Mouse (Mus musculus): ENCODE results near the gene Fam189b. TPM values are rescaled to one million over a fixed set of nuclear protein-coding genes. Genes with fewer than 3 reads are reported as not detected.
A peak's percentile ranks its signal among the peaks of the same experiment; 100 is the strongest.
"Not testable (repeated sequence)": the region's sequence is repeated elsewhere in the genome, so short reads cannot be mapped to it uniquely, and the experiment has no call there.

The Fam189b gene
- polyA plus RNA-seq, 1 experiment from 2014 or later = 31.5 TPM

- no peak overlapping the region for H3K9ac ChIP-seq
- peaks cover 63% of the 10 kb centered on the region for H3K36me3 ChIP-seq
- peaks cover 8% of the 10 kb centered on the region for H3K4me1 ChIP-seq
- no peak for ATAC-seq (ENCODE audit: insufficient number of reproducible peaks, insufficient read depth, low FRiP score, low TSS enrichment, low read depth)
- no peak overlapping the region for H3K27ac ChIP-seq
- H3K9me3 ChIP-seq = no peaks in the 10 kb centered on the region
- H3K4me2 ChIP-seq = no peak overlapping the region
- 91% methylated on average over 7 of the region's 7 CpGs for WGBS
- H3K27me3 ChIP-seq = no peaks in the 10 kb centered on the region
- H3K4me3 ChIP-seq = no peak overlapping the region
Observed at GRCm38 (mm10) chr3:89209731-89210130, 26.8 kb downstream of the Fam189b start.

GRCm38 (mm10) chr3:89210162-89210561 is 27.2 kb downstream of the Fam189b start:
- Histone ChIP-seq H3K27me3 (no peaks in the 10 kb centered on the region), H3K4me1 (peaks cover 13% of the 10 kb centered on the region), H3K9ac (no peak overlapping the region), H3K4me2 (no peak overlapping the region), H3K36me3 (peaks cover 59% of the 10 kb centered on the region), H3K9me3 (no peaks in the 10 kb centered on the region), H3K4me3 (no peak overlapping the region), H3K27ac (no peak overlapping the region)
- ATAC-seq (ENCODE audit: insufficient number of reproducible peaks, insufficient read depth, low FRiP score, low TSS enrichment, low read depth) = no peak
- 82% methylated on average over 13 of the region's 13 CpGs for WGBS

- Histone ChIP-seq H3K4me1 (peaks cover 18% of the 10 kb centered on the region), H3K27me3 (no peaks in the 10 kb centered on the region), H3K4me2 (no peak overlapping the region), H3K36me3 (peaks cover 53% of the 10 kb centered on the region), H3K4me3 (no peak overlapping the region), H3K27ac (peak overlapping the region; percentile 55; the same call in 1 of the 2 replicates), H3K9me3 (no peaks in the 10 kb centered on the region), H3K9ac (no peak overlapping the region; the same call in 1 of the 2 replicates)
- no peak for ATAC-seq (ENCODE audit: insufficient number of reproducible peaks, insufficient read depth, low FRiP score, low TSS enrichment, low read depth)
- 81% methylated on average over 7 of the region's 7 CpGs for WGBS
Observed at GRCm38 (mm10) chr3:89210731-89211130, 27.8 kb downstream of the Fam189b start.

- H3K36me3 ChIP-seq = peaks cover 26% of the 10 kb centered on the region
- peak overlapping the region; percentile 96 for H3K27ac ChIP-seq
- H3K27me3 ChIP-seq = no peaks in the 10 kb centered on the region
- H3K4me2 ChIP-seq = peak overlapping the region; percentile 77
- H3K4me1 ChIP-seq = peaks cover 23% of the 10 kb centered on the region
- peak; percentile 87 for ATAC-seq (ENCODE audit: insufficient number of reproducible peaks, insufficient read depth, low FRiP score, low TSS enrichment, low read depth)
- under 1% methylated on average over 68 of the region's 69 CpGs for WGBS
- H3K9me3 ChIP-seq = no peaks in the 10 kb centered on the region
- peak overlapping the region; percentile 78 for H3K4me3 ChIP-seq
- peak overlapping the region; percentile 84 for H3K9ac ChIP-seq
Observed at GRCm38 (mm10) chr3:89213803-89214530, 31.0 kb downstream of the Fam189b start.

- peaks cover 23% of the 10 kb centered on the region for H3K4me1 ChIP-seq
- peaks cover 26% of the 10 kb centered on the region for H3K36me3 ChIP-seq
- peak within 1 kb of the TSS; percentile 84 for H3K9ac ChIP-seq
- ATAC-seq (ENCODE audit: insufficient number of reproducible peaks, insufficient read depth, low FRiP score, low TSS enrichment, low read depth) = no peak; the same call in 1 of the 2 replicates
- H3K4me3 ChIP-seq = peak within 1 kb of the TSS; percentile 78
- H3K9me3 ChIP-seq = no peaks in the 10 kb centered on the region
- under 1% methylated on average over 18 of the region's 19 CpGs for WGBS
- H3K27ac ChIP-seq = peak within 1 kb of the TSS; percentile 96
- peak within 1 kb of the TSS; percentile 77 for H3K4me2 ChIP-seq
- H3K27me3 ChIP-seq = no peaks in the 10 kb centered on the region
Observed at GRCm38 (mm10) chr3:89214681-89215411, 31.9 kb downstream of the Fam189b start, which contains the start of gene Thbs3. Gene Thbs3, plus strand, starts transcription at chr3:89215180.

GRCm38 (mm10) chr3:89215853-89216252 is 32.9 kb downstream of the Fam189b start:
- 0% methylated on average over 6 of the region's 6 CpGs for WGBS
- Histone ChIP-seq H3K9ac (peak overlapping the region; percentile 84), H3K9me3 (no peaks in the 10 kb centered on the region), H3K27ac (peak overlapping the region; percentile 96; the same call in 1 of the 2 replicates), H3K4me1 (peaks cover 23% of the 10 kb centered on the region), H3K4me2 (peak overlapping the region; percentile 77), H3K4me3 (peak overlapping the region; percentile 78), H3K36me3 (peaks cover 21% of the 10 kb centered on the region), H3K27me3 (no peaks in the 10 kb centered on the region)
- peak; percentile 33; the same call in 1 of the 2 replicates for ATAC-seq (ENCODE audit: insufficient number of reproducible peaks, insufficient read depth, low FRiP score, low TSS enrichment, low read depth)

GRCm38 (mm10) chr3:89216407-89216806 is 33.5 kb downstream of the Fam189b start:
- not testable (repeated sequence) for ATAC-seq (ENCODE audit: insufficient number of reproducible peaks, insufficient read depth, low FRiP score, low TSS enrichment, low read depth); H3K9me3 ChIP-seq; H3K9ac ChIP-seq; H3K27me3 ChIP-seq; H3K27ac ChIP-seq; H3K4me3 ChIP-seq
- WGBS = 76% methylated on average over 7 of the region's 7 CpGs
- Histone ChIP-seq H3K36me3 (peaks cover 24% of the 10 kb centered on the region), H3K4me2 (peak overlapping the region; percentile 77; the same call in 1 of the 2 replicates), H3K4me1 (peaks cover 23% of the 10 kb centered on the region)

- WGBS = 83% methylated on average over 1 of the region's 1 CpGs
- no peak for ATAC-seq (ENCODE audit: insufficient number of reproducible peaks, insufficient read depth, low FRiP score, low TSS enrichment, low read depth)
Observed at GRCm38 (mm10) chr3:89218271-89218670, 35.3 kb downstream of the Fam189b start.

GRCm38 (mm10) chr3:89219546-89219945 is 36.6 kb downstream of the Fam189b start:
- H3K9ac ChIP-seq = 0 out of 2 replicates have a peak overlapping the region, but pooled peaks have one; percentile 40
- WGBS = 49% methylated on average over 8 of the region's 8 CpGs

More at GRCm38 (mm10) chr3:89218271-89218670, 35.3 kb downstream of the Fam189b start:
- Histone ChIP-seq H3K9ac (no peak overlapping the region), H3K27me3 (no peaks in the 10 kb centered on the region), H3K4me1 (peaks cover 16% of the 10 kb centered on the region), H3K9me3 (no peaks in the 10 kb centered on the region), H3K36me3 (peaks cover 33% of the 10 kb centered on the region), H3K27ac (no peak overlapping the region), H3K4me3 (no peak overlapping the region), H3K4me2 (no peak overlapping the region)

GRCm38 (mm10) chr3:89221167-89221566 is 38.2 kb downstream of the Fam189b start:
- Histone ChIP-seq H3K4me2 (no peak overlapping the region), H3K27me3 (0 out of 2 replicates have a peak, but pooled peaks cover 2% of the 10 kb centered on the region), H3K9me3 (no peaks in the 10 kb centered on the region), H3K9ac (no peak overlapping the region), H3K36me3 (peaks cover 48% of the 10 kb centered on the region), H3K4me1 (peaks cover 12% of the 10 kb centered on the region), H3K4me3 (no peak overlapping the region), H3K27ac (no peak overlapping the region)
- no peak for ATAC-seq (ENCODE audit: insufficient number of reproducible peaks, insufficient read depth, low FRiP score, low TSS enrichment, low read depth)
- 56% methylated on average over 5 of the region's 5 CpGs for WGBS

More at GRCm38 (mm10) chr3:89219546-89219945, 36.6 kb downstream of the Fam189b start:
- no peak for ATAC-seq (ENCODE audit: insufficient number of reproducible peaks, insufficient read depth, low FRiP score, low TSS enrichment, low read depth)
- no peak overlapping the region for H3K27ac ChIP-seq
- H3K27me3 ChIP-seq = no peaks in the 10 kb centered on the region
- peaks cover 45% of the 10 kb centered on the region for H3K36me3 ChIP-seq
- H3K4me3 ChIP-seq = no peak overlapping the region
- peaks cover 16% of the 10 kb centered on the region for H3K4me1 ChIP-seq
- no peaks in the 10 kb centered on the region for H3K9me3 ChIP-seq
- no peak overlapping the region for H3K4me2 ChIP-seq

GRCm38 (mm10) chr3:89224796-89225195 is 41.9 kb downstream of the Fam189b start:
- H3K4me2 ChIP-seq = no peak overlapping the region
- no peak overlapping the region for H3K27ac ChIP-seq
- ATAC-seq (ENCODE audit: insufficient number of reproducible peaks, insufficient read depth, low FRiP score, low TSS enrichment, low read depth) = no peak
- peaks cover 9% of the 10 kb centered on the region for H3K27me3 ChIP-seq
- WGBS = 77% methylated on average over 11 of the region's 11 CpGs
- H3K9ac ChIP-seq = 0 out of 2 replicates have a peak overlapping the region, but pooled peaks have one; percentile 64
- no peaks in the 10 kb centered on the region for H3K9me3 ChIP-seq
- no peak overlapping the region for H3K4me3 ChIP-seq
- H3K36me3 ChIP-seq = peaks cover 35% of the 10 kb centered on the region
- H3K4me1 ChIP-seq = peaks cover 32% of the 10 kb centered on the region

All from embryonic facial prominence, embryonic 13.5 days (tissue).